Mouse (Mus musculus): ENCODE data around the gene Klf9.
A peak's percentile ranks its signal among the peaks of the same experiment; 100 is the strongest.

Klf9 gene

GRCm38 (mm10) chr19:23140689-23141317, at the start of gene Klf9:
TSS of gene Klf9 (plus strand) at chr19:23141226.
- peak; percentile 97 to 98 for DNase-seq

- no peak for DNase-seq
These were observed 49.4 kb upstream of the Klf9 start for GRCm38 (mm10) chr19:23091586-23091985.

GRCm38 (mm10) chr19:23093548-23093947, 47.5 kb upstream of the Klf9 start:
- DNase-seq, result no peak

GRCm38 (mm10) chr19:23094906-23095305, 46.1 kb upstream of the Klf9 start:
- DNase-seq, result no peak

GRCm38 (mm10) chr19:23106859-23107258, 34.2 kb upstream of the Klf9 start:
- no peak for DNase-seq

- no peak for DNase-seq
These were observed 33.7 kb upstream of the Klf9 start for GRCm38 (mm10) chr19:23107335-23107734.

GRCm38 (mm10) chr19:23121875-23122274, 19.2 kb upstream of the Klf9 start:
- DNase-seq, result no peak

GRCm38 (mm10) chr19:23124023-23124550, 16.9 kb upstream of the Klf9 start:
- no peak for DNase-seq

- no peak for DNase-seq
These were observed 15.5 kb upstream of the Klf9 start for GRCm38 (mm10) chr19:23125227-23126150.

- DNase-seq, result no peak
These were observed 11.1 kb upstream of the Klf9 start for GRCm38 (mm10) chr19:23129908-23130307.

GRCm38 (mm10) chr19:23132106-23132635, 8.9 kb upstream of the Klf9 start:
- no peak for DNase-seq

GRCm38 (mm10) chr19:23132720-23133426, 8.2 kb upstream of the Klf9 start:
- peak; percentile 88 to 95 for DNase-seq

- DNase-seq, result no peak
These were observed 7.5 kb upstream of the Klf9 start for GRCm38 (mm10) chr19:23133427-23134094.

GRCm38 (mm10) chr19:23134095-23134440, 7.0 kb upstream of the Klf9 start:
- DNase-seq, result peak; percentile 91 to 93

GRCm38 (mm10) chr19:23134441-23135301, 6.4 kb upstream of the Klf9 start:
- DNase-seq, result peak; percentile 93 to 96

- peak; percentile 98 to 99 for DNase-seq
These were observed 5.5 kb upstream of the Klf9 start for GRCm38 (mm10) chr19:23135349-23136201.

GRCm38 (mm10) chr19:23136202-23136850, 4.7 kb upstream of the Klf9 start:
- DNase-seq, result peak; percentile 94

GRCm38 (mm10) chr19:23137295-23137694, 3.7 kb upstream of the Klf9 start:
- no peak for DNase-seq

- DNase-seq, result peak; percentile 63 to 86
These were observed 1.1 kb upstream of the Klf9 start for GRCm38 (mm10) chr19:23139756-23140470.

Measured in kidney, adult 8-10 months (tissue).